Mouse (Mus musculus): ENCODE results near the gene Adgrf3.

The Adgrf3 gene

GRCm38 (mm10) chr5:30152007-30152406, 53.5 kb downstream of the Adgrf3 start:
- no peak for DNase-seq (ENCODE audit: low read depth, low spot score)

- no peak for DNase-seq (ENCODE audit: low read depth, low spot score)
Observed at GRCm38 (mm10) chr5:30148133-30148920, 57.2 kb downstream of the Adgrf3 start.

- DNase-seq (ENCODE audit: low read depth, low spot score), result no peak
Observed at GRCm38 (mm10) chr5:30146526-30146925, 59.0 kb downstream of the Adgrf3 start.
